Mouse (Mus musculus): ENCODE measurements around the gene Cdkal1. TPM values are rescaled to one million over a fixed set of nuclear protein-coding genes. Genes with fewer than 3 reads are reported as not detected.

Cdkal1 gene
- polyA plus RNA-seq (2014; fragmentation: Illumina TruSeq; extraction: RNeasy Lipid Tissue Mini Kit (QIAGEN cat#74804); ENCODE audit: low read depth, low replicate concordance): 10.1 TPM

GRCm38 (mm10) chr13:29855281-29856031 is at the start of gene Cdkal1:
TSS of gene Cdkal1 (minus strand) at chr13:29855674.

Other genes with a start within 250 kb of the Cdkal1 start
- gene E2f3, start 130.4 kb upstream of the Cdkal1 start, polyA plus RNA-seq (2014; fragmentation: Illumina TruSeq; extraction: RNeasy Lipid Tissue Mini Kit (QIAGEN cat#74804); ENCODE audit: low read depth, low replicate concordance): 7.4 TPM